Mouse (Mus musculus): ENCODE results near the gene Frmd8. TPM values are rescaled to one million over a fixed set of nuclear protein-coding genes. Genes with fewer than 3 reads are reported as not detected.

Gene Frmd8
- polyA plus RNA-seq, 1 experiment from 2014 or later: 9.0 TPM

GRCm38 (mm10) chr19:5921715-5922114 lies 46.6 kb upstream of the Frmd8 start:
- Histone ChIP-seq H3K9ac (replicated peaks) (peak overlapping the region; percentile 64), H3K9me3 (ENCODE audit: low read length) (no peaks in the 10 kb centered on the region), H3K4me2 (ENCODE audit: low read depth, low read length) (peak overlapping the region; percentile 100), H3K4me1 (ENCODE audit: insufficient read depth) (peaks cover 34% of the 10 kb centered on the region), H3K27ac (ENCODE audit: low read depth) (peak overlapping the region; percentile 85), H3K27me3 (ENCODE audit: insufficient read depth, low read length) (no peaks in the 10 kb centered on the region; the same call in 1 of the 2 replicates), H3K36me3 (replicated peaks; ENCODE audit: insufficient read depth, low read length) (0 out of 2 replicates have a peak, but pooled peaks cover 4% of the 10 kb centered on the region), H3K4me3 (ENCODE audit: low read depth, low read length) (peak overlapping the region; percentile 31)
- TF ChIP-seq EP300 (IDR thresholded peaks at IDR 0.05; ENCODE audit: low read depth) (no peak), CTCF (IDR thresholded peaks at IDR 0.05; ENCODE audit: low read depth) (no peak)
- peak; percentile 69 for DNase-seq
- peak; percentile 16; the same call in 1 of the 2 replicates for ATAC-seq
- 26% methylated on average over 9 of the region's 9 CpGs for whole genome bisulfite sequencing (ENCODE audit: insufficient replicate concordance)

GRCm38 (mm10) chr19:5913007-5913719 lies 38.1 kb upstream of the Frmd8 start, which contains the start of gene Dpf2:
Dpf2 (minus strand) TSS chr19:5913010.
- no peaks in the 10 kb centered on the region for H3K9me3 ChIP-seq (ENCODE audit: low read length)
- TF ChIP-seq CTCF (IDR thresholded peaks at IDR 0.05; ENCODE audit: low read depth) (no peak), EP300 (IDR thresholded peaks at IDR 0.05; ENCODE audit: low read depth) (no peak)
- peak within 1 kb of the TSS; percentile 92 for H3K4me2 ChIP-seq (ENCODE audit: low read depth, low read length)
- DNase-seq: peak; percentile 39
- 9% methylated on average over 13 of the region's 13 CpGs for WGBS (ENCODE audit: insufficient replicate concordance)
- peak within 1 kb of the TSS; percentile 91 for H3K9ac ChIP-seq (replicated peaks)
- peak; percentile 58 for ATAC-seq
- H3K4me1 ChIP-seq (ENCODE audit: insufficient read depth): peaks cover 27% of the 10 kb centered on the region
- H3K36me3 ChIP-seq (replicated peaks; ENCODE audit: insufficient read depth, low read length): 0 out of 2 replicates have a peak, but pooled peaks cover 4% of the 10 kb centered on the region
- peak within 1 kb of the TSS; percentile 83 for H3K27ac ChIP-seq (ENCODE audit: low read depth)
- no peaks in the 10 kb centered on the region for H3K27me3 ChIP-seq (ENCODE audit: insufficient read depth, low read length)
- H3K4me3 ChIP-seq (ENCODE audit: low read depth, low read length): peak within 1 kb of the TSS; percentile 79

GRCm38 (mm10) chr19:5912103-5913006 lies 37.3 kb upstream of the Frmd8 start:
- Histone ChIP-seq H3K36me3 (replicated peaks; ENCODE audit: insufficient read depth, low read length) (0 out of 2 replicates have a peak, but pooled peaks cover 6% of the 10 kb centered on the region), H3K4me2 (ENCODE audit: low read depth, low read length) (peak overlapping the region; percentile 92), H3K4me1 (ENCODE audit: insufficient read depth) (peaks cover 27% of the 10 kb centered on the region), H3K27me3 (ENCODE audit: insufficient read depth, low read length) (no peaks in the 10 kb centered on the region), H3K9ac (replicated peaks) (peak overlapping the region; percentile 91), H3K4me3 (ENCODE audit: low read depth, low read length) (peak overlapping the region; percentile 79), H3K9me3 (ENCODE audit: low read length) (no peaks in the 10 kb centered on the region), H3K27ac (ENCODE audit: low read depth) (peak overlapping the region; percentile 83)
- DNase-seq (peak; percentile 99), ATAC-seq (peak; percentile 98)
- WGBS (ENCODE audit: insufficient replicate concordance): 2% methylated on average over 56 of the region's 59 CpGs
- TF ChIP-seq CTCF (IDR thresholded peaks at IDR 0.05; ENCODE audit: low read depth): peak; percentile 48
- TF ChIP-seq EP300 (IDR thresholded peaks at IDR 0.05; ENCODE audit: low read depth): no peak

- peak overlapping the region; percentile 91 for H3K9ac ChIP-seq (replicated peaks)
- 4% methylated on average over 14 of the region's 14 CpGs for WGBS (ENCODE audit: insufficient replicate concordance)
- H3K4me2 ChIP-seq (ENCODE audit: low read depth, low read length): peak overlapping the region; percentile 92
- H3K4me1 ChIP-seq (ENCODE audit: insufficient read depth): peaks cover 27% of the 10 kb centered on the region
- ATAC-seq (no peak), DNase-seq (no peak)
- TF ChIP-seq EP300 (IDR thresholded peaks at IDR 0.05; ENCODE audit: low read depth): no peak
- TF ChIP-seq CTCF (IDR thresholded peaks at IDR 0.05; ENCODE audit: low read depth): no peak
- H3K27me3 ChIP-seq (ENCODE audit: insufficient read depth, low read length): no peaks in the 10 kb centered on the region
- peak overlapping the region; percentile 79 for H3K4me3 ChIP-seq (ENCODE audit: low read depth, low read length)
- H3K27ac ChIP-seq (ENCODE audit: low read depth): peak overlapping the region; percentile 80
- peaks cover 9% of the 10 kb centered on the region for H3K36me3 ChIP-seq (replicated peaks; ENCODE audit: insufficient read depth, low read length)
- no peaks in the 10 kb centered on the region for H3K9me3 ChIP-seq (ENCODE audit: low read length)
Observed at GRCm38 (mm10) chr19:5911430-5912102, 36.5 kb upstream of the Frmd8 start.

GRCm38 (mm10) chr19:5910221-5910620 lies 35.1 kb upstream of the Frmd8 start:
- H3K9ac ChIP-seq (replicated peaks): no peak overlapping the region

More at GRCm38 (mm10) chr19:5910221-5910620, 35.1 kb upstream of the Frmd8 start:
- Histone ChIP-seq H3K4me1 (ENCODE audit: insufficient read depth) (peaks cover 25% of the 10 kb centered on the region), H3K36me3 (replicated peaks; ENCODE audit: insufficient read depth, low read length) (peaks cover 23% of the 10 kb centered on the region), H3K27ac (ENCODE audit: low read depth) (no peak overlapping the region), H3K9me3 (ENCODE audit: low read length) (no peaks in the 10 kb centered on the region), H3K4me3 (ENCODE audit: low read depth, low read length) (no peak overlapping the region), H3K27me3 (ENCODE audit: insufficient read depth, low read length) (no peaks in the 10 kb centered on the region), H3K4me2 (ENCODE audit: low read depth, low read length) (peak overlapping the region; percentile 92; the same call in 1 of the 2 replicates)
- ATAC-seq (no peak), DNase-seq (no peak)
- TF ChIP-seq EP300 (IDR thresholded peaks at IDR 0.05; ENCODE audit: low read depth) (no peak), CTCF (IDR thresholded peaks at IDR 0.05; ENCODE audit: low read depth) (0 out of 2 replicates have a peak, but pooled peaks have one; percentile 12)
- 61% methylated on average over 6 of the region's 6 CpGs for WGBS (ENCODE audit: insufficient replicate concordance)

Data from liver, postnatal 0 days (tissue).